Mouse (Mus musculus) spleen, adult 2 months (tissue): Measurements from ENCODE around the gene Washc4.

Experiments
- CTCF ChIP-seq: fragments of 200-500 bp; IDR thresholded peaks from 2 replicates; pipeline ENCODE4 v1.5.1; 2011; ENCODE audit warnings: mild to moderate bottlenecking, inconsistent platforms; ENCODE audit not compliant: insufficient read depth, insufficient read length, insufficient replicate concordance; ENCODE audit errors: extremely low read depth
- POLR2A ChIP-seq: fragments of 200-500 bp; IDR thresholded peaks from 2 replicates; pipeline ENCODE4 v1.6.1; 2011; ENCODE audit warnings: low read depth, low read length, inconsistent platforms

GRCm38 (mm10) chr10:83533910-83534283, 9.7 kb upstream of the Washc4 start, which contains the start of gene Aldh1l2:
- no peak for TF ChIP-seq CTCF
- TF ChIP-seq POLR2A: no peak
